ENCODE assay signal across 10 mouse cellular contexts in genomic region chr2:180779226-180780104, GRCm38 (mm10). TPM values are rescaled to one million over a fixed set of nuclear protein-coding genes. Genes with fewer than 3 reads are reported as not detected.
DNase-seq lines count a peak whose midpoint lies in the region; ATAC-seq and TF ChIP-seq lines count a peak whose summit lies in the region.
"Had no signal": no experiment of that assay in that cellular context is flagged by ENCODE, and none has a peak within 500 bp of the region (broad histone marks: within the 10 kb centered on the region; RNA-seq: fewer than 3 reads in every experiment).

No protein-coding gene starts in this region.

- H3K4me1 ChIP-seq in lung, adult 2 months (ENCODE audit: control insufficient read depth, insufficient read depth, low read length): no peaks in the 10 kb centered on the region

- H3K36me3 ChIP-seq in C2C12 (ENCODE audit: control insufficient read depth, insufficient read depth): no peaks in the 10 kb centered on the region

- ATAC-seq in neutrophil, adult 5-6 weeks (ENCODE audit: extremely low read depth, insufficient number of reproducible peaks, low FRiP score, poor library complexity, severe bottlenecking): peak; percentile 54; the same call in 1 of the 2 replicates

- DNase-seq in MEL-GATA-1-ER (ENCODE audit: extremely low read depth, low read depth): peak; percentile 6
- peak; percentile 67 to 78 for DNase-seq in cerebellum, postnatal 25 days
- DNase-seq in frontal cortex, postnatal 36 days (ENCODE audit: low spot score in 2 of 2): peak; percentile 54 to 63
- DNase-seq in kidney, postnatal 14 days: peak; percentile 46
- DNase-seq in lung, adult 2 months: peak; percentile 51
- peak; percentile 32 to 36 for DNase-seq in thymus, postnatal 36 days

- peak; percentile 59 for TF ChIP-seq CTCF in C2C12 (IDR thresholded peaks at IDR 0.05; ENCODE audit: control insufficient read depth, insufficient read depth, insufficient read length)
- peak; percentile 98 for TF ChIP-seq CTCF in lung, adult 2 months (IDR thresholded peaks at IDR 0.05; ENCODE audit: insufficient read depth, low read length)

- no peak for TF ChIP-seq POLR2A in lung, adult 2 months (IDR thresholded peaks at IDR 0.05; ENCODE audit: borderline replicate concordance, extremely low read depth, low read depth, low read length)

- H3ac ChIP-seq in C2C12 (ENCODE audit: control insufficient read depth, insufficient read length, low read depth): no peak overlapping the region

- H3K79me3 ChIP-seq in C2C12 (ENCODE audit: low read depth): no peaks in the 10 kb centered on the region

- H3K4me3 ChIP-seq in C2C12 (ENCODE audit: insufficient read depth, poor library complexity, severe bottlenecking): no peak overlapping the region
- H3K4me3 ChIP-seq in lung, adult 2 months (replicated peaks; ENCODE audit: extremely low read depth, low read depth, low read length): no peak overlapping the region

- 22% methylated on average over 12 of the region's 12 CpGs for WGBS in lung, adult 2 months

- no peaks in the 10 kb centered on the region for H3K79me2 ChIP-seq in C2C12 (ENCODE audit: control insufficient read depth, insufficient read depth)

- H3K27me3 ChIP-seq in C2C12 (ENCODE audit: control insufficient read depth, insufficient read depth, insufficient read length): peaks cover 56% of the 10 kb centered on the region

TF ChIP-seq in C2C12, 6 proteins besides CTCF, POLR2A, EP300 and RAD21:
- TF ChIP-seq FOSL1 (IDR thresholded peaks at IDR 0.05; ENCODE audit: insufficient read depth, low read length, poor library complexity, severe bottlenecking) (no peak), CEBPB (IDR thresholded peaks at IDR 0.05; ENCODE audit: low read depth) (peak; percentile 49), USF1 (IDR thresholded peaks at IDR 0.05; ENCODE audit: low read depth) (no peak)

RNA-seq across cellular contexts. Expression of gene Bhlhe23, which starts 2.8 kb away (rescaled TPM):
- 0.01 TPM for polyA plus RNA-seq in C2C12 (2012; fragmentation: generic; extraction: Trizol)
- not detected in 2 replicates for polyA plus RNA-seq in lung, adult 2 months (2012; rRNA removed)
- total RNA-seq in neutrophil, adult 5-6 weeks (2017): not detected in 2 replicates
- polyA plus RNA-seq: heart, embryonic 14.5 days; stomach, embryonic 16.5 days had no signal

RNA-seq across cellular contexts. Expression of gene Slc17a9, which starts 54.4 kb away (rescaled TPM):
- 0.04 TPM for polyA plus RNA-seq in C2C12 (2012; fragmentation: generic; extraction: Trizol)
- 10.1 and 10.2 TPM in 2 replicates for polyA plus RNA-seq in lung, adult 2 months (2012; rRNA removed)
- 10.2 and 12.1 TPM in 2 replicates for total RNA-seq in neutrophil, adult 5-6 weeks (2017)

Comparison
In these comparisons a context has a peak if more than half of its experiments do, and no peak if none do; other contexts are left out.
1. DNase-seq: peak in every context shown above with its lines; median percentile 72 in cerebellum, postnatal 25 days; 58 in frontal cortex, postnatal 36 days; 51 in lung, adult 2 months; 46 in kidney, postnatal 14 days; 34 in thymus, postnatal 36 days; 6 in MEL-GATA-1-ER.
2. RNA of gene Slc17a9, which starts 54.4 kb away (polyA plus RNA-seq): 10.1 to 10.2 TPM in lung, adult 2 months; 0.04 TPM in C2C12 (single experiment); every median in the first group is over 10 times any median in the second.